Mouse (Mus musculus) kidney, adult 2 months (tissue): ENCODE measurements around the gene Cbln3.

Experiments used
- CTCF ChIP-seq: fragments of 200-500 bp; conservative IDR thresholded peaks from 2 replicates; pipeline ENCODE4 v1.5.1; 2011; ENCODE audit warnings: low read depth, mild to moderate bottlenecking, control low read depth, low read length, moderate library complexity, mixed read lengths; ENCODE audit not compliant: insufficient read depth, insufficient read length
- POLR2A ChIP-seq: fragments of 200-500 bp; IDR thresholded peaks from one replicate; pipeline ENCODE4 v1.6.1; 2011; ENCODE audit warnings: low read depth, low read length, control low read depth

GRCm38 (mm10) chr14:55857588-55857987 is 26.6 kb downstream of the Cbln3 start:
- TF ChIP-seq CTCF (no peak), POLR2A (no peak)
